Mouse (Mus musculus) retina, adult 2 months (tissue): ENCODE data around the gene Hacd4.

Experiments used
- DNase-seq: peaks from one replicate; pipeline ENCODE4 v3.0.0-alpha.2; 2012; ENCODE audit warnings: low read depth, low spot score

Gene Hacd4

DNA sequence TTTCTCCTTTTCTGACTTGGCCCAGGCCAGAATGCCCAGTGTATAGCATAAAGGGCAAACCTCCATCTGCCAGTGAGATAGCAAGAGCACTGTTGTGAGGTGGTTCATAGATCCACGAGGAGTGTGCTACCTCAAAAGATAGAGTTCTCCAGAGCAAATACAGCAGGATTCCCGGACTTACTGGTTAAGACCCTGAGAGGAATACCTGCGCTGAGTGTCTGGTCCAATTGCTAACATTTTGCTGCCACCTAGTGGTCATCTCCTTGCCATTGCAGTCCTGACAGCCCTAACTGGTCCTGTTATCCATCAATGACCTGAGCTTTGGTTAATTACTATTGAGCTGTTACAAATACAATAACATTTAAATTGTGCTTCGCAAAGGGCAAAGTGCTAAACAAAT, 87.8 kb downstream of the Hacd4 start:
- peak; percentile 53 for DNase-seq
